Mouse (Mus musculus) testis, postnatal 10 days (tissue): ENCODE results near the gene Magt1.
"Not testable (repeated sequence)": the region's sequence is repeated elsewhere in the genome, so short reads cannot be mapped to it uniquely, and the experiment has no call there.

Source experiments
- DNase-seq: peaks from one replicate; pipeline ENCODE4 v3.0.0; 2021; ENCODE audit warnings: low spot score

The Magt1 gene

DNA sequence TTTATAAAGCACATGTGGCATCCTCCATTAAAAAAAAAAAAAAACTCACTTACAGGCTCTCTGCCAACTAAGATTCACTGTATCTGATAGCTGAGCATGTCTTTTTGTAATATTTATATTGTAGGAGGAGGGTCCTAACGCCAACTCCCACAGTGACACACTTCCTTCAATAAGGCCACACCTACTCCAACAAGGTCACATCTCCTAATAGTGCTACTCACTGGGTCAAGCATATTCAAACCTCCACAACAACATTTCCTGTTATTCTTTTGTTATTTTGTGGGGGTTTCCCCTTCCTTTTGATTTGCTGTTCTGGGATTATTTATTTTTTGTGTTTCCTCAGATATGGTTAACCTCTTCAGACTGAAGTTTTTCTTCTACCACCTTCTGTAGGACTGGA lies 65.3 kb downstream of the Magt1 start:
- no peak for DNase-seq

DNA sequence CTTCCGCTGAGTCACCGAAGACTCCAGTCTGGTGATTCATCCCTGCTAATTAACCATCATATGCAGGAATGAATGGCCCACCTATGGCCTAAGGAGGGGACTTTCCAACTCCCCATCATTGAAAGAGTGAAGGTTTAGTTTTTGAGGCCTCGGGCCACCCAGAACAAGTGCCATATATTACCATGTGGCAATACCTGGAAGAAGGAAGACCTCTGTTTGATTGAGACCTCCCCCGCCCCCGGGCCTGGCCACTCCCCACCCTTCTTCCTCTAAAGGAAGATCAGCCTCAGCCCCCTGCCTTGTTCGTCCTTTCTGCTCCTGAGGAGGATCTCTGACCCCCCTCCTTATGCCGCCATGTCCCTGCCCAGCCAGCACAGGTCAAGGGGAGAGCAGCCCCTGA lies 72.5 kb downstream of the Magt1 start:
- DNase-seq, result no peak

DNA sequence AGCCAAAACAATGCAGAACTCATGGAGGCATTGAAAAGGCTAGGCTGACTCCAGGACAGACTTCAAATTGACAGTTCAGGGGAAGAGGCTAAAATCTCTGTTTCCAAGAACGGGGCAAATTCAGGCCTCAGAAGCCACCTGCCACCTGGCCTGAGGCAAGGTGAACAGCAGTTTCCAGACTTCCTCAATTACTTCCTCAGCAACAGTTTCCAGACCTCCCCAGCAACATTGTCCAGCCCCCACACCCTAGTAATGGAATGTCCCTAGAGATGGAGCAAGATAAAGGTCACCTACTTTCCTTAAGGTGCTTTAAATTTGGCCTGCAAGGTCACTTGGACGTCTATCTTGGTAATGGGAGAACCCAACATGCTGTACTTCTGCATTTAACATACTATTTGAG lies 74.0 kb downstream of the Magt1 start:
- no peak for DNase-seq

DNA sequence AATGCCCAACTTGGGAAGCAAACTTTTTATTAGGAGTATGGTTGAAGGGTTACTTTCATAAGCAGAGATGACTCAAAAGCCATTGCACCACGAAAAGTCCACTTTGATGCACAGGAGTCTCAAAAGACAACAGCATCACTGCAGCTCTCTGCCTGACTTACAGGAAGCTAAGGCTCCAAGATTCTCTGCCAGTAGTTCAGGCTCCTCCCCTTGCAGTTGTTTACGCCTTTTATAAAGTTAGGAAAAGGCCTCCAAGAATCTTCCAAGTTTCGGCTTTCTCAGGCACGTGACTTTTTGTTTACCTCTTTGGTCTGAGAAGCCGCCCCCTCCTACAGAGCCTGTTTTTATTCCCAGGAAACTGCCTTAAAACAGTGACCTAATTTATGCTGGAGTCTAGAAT lies 77.4 kb downstream of the Magt1 start:
- no peak for DNase-seq

DNA sequence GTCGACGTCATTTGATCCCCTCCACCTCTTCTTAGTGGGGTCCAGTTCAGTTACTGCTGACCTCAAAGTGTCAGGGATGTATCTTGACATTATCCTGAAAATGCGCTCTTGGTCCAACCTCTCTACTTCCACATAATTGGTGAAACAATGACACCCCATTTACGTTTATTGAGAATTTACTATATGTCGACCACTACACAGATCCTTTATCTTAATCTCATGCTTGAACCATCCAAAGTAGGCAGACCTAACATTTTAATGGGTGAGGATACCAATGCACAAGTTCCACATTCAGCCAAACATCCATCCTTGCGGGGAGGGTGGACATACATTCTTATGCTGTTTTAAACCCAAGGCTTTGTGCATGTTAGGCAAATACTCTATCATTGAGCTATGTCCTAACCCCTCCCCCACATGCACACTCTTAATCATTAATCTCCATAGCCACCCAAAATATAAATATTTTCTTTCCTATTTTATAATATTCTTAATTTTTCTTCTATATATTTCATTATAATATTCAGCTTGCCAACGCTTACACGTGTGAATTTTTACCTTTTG lies 82.1 kb downstream of the Magt1 start:
- no peak for DNase-seq

DNA sequence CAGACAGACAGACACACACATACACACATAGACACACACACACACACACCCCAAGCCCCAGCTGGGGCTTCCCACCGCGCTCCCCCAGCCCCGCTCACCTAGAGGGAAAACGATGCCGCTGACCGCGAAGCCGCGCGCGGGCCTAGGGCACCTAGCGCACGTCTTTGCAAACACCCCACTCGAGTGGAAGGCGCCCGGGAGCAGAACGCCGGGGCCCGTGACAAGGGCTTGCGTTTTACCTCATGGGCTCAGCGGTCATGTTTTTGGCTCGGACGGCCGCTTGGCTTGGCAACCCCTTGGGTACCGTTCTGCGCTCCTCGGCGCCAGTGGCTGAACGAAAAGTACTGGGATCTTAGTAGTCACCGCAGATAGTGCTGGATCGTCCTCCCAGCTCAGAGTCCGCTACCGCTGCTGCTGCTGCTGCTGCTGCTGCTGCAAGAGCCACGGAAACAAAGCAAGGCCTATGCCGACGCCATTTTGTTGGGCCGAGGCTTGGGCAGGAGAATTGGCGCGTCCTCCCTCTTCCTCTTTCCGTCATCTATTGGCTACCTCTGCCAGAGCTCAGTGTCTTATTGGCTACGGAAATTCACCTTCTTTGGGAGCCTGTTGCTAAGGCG lies 82.7 kb downstream of the Magt1 start, which contains the start of gene Atrx:
Gene Atrx, minus strand, starts transcription at position 543 of the 617 bp plus-strand sequence.
- peak; percentile 66 for DNase-seq

DNA sequence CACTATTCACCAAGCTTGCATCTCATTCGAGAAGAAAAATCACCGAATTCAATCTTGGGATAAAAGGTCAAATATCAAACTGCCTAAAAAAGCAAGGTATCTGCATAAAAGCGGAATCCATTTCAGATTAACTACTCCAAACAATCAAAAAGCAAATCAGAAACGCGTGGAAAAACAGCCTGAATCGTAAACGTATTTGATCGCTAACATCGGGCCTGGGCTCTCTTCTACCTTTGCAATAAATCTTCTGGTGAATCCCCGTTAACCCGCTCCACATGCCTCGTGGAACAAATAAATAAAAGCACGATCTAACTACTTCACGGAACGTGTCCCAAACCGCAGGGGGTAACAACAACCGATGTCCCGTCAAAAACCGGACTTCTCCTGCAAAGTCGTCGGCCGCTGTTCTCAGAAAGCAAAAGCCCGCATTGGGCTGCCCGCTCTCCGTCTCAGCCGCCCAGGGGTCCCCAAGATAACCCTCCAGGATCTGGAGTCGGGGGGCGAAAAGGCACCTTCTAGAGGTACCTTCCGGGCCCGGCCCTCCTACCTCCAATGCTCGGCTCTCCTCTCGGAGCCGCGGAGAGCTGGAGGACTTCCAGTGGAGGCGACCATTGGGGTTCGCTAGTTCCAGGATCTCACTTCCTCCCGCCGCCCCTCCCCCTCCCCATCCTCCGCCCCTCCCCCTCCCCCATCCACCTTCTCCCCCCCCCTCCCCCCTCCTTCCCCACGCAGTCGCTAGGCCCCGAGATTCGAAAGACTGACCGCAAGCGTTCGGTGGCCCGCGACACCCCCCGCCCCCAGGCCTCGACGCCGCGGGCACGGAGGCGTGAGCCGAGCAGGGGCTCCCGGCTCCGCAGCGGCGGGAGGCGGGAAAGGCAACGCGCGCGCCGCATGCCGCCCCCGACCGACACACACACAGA lies 83.5 kb downstream of the Magt1 start:
- DNase-seq, result peak; percentile 60

DNA sequence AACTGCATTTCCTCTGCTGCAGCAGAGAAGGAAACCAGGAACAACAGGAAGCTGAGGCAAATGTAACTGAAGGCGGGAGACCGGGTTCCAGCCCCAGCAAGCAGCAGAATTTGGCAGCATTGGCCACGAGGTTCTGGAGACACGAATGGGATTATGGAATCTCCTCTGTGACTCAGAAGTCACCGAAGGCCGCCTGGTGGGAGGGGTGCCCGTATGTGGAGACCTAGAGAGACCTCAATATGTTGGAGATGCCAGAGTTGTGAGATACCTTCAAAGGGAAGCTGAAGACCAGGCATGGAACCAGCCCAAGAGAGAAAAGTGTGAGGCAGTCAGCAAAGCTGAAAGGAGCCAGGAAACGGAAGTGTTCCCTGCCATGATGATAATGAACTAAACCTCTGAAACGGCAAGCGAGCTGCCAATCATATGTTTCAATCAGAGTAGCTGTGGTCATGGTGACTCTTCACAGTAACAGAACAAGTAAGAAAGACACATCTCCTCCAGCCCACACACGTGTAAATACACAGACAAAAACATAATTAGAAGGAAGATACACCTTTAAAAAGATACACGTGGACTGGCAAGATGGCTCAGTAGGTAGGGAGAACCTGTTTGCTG lies 85.5 kb downstream of the Magt1 start:
- DNase-seq, result no peak

DNA sequence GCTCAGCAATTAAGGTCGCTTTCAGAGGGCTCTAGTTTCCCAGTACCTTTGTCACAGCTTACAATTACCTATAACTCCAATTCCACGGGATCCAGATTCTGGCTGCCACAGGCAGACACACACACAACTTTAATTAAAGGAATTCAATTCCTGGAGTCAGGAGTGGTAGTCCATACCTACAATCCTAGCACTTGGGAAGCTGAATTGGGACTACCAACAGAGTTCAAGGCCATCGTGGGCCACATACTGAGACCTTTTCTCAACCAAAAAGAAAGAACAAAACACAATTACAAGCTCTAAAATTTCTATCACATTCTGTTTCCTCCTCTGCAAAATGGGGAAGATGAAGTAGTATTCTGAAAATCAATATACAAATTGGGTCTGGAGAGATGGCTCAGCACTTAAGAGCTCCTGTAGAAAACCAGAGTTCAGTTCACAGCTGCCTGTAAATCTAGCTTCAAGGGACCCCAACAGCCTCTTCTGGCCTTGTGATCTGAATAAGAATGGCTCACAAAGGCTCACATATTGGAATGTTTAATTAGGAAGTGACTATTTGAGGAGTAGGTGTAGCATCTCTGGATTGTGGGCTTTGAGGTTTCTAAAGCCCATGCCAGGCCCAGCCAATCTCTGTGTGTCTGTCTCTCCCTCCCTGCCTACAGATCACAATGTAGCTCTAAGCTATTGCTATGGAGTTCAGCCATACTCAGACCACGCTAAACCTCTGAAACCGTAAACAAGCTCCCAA lies 87.2 kb downstream of the Magt1 start:
- DNase-seq, result no peak

DNA sequence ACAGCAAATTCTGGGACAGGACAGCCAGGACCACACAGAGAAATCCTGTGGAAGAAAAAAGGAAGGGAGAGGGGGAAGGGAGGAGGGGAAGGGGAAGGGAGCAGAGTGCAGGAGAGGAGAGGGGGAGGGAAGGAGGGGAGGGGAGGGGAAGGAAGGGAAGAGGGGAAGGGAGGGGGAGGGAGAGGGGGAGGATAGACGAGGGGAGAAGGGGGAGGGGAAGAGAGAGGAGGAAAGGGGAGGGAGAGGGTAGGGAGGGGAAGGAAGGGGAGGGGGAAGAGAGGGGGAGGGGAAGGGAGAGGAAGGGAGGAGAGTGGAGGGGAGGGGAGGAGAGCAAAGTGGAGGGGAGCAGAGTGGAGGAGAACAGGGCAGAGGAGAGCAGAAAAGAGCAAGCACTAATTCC lies 87.8 kb downstream of the Magt1 start:
- DNase-seq, result no peak

DNA sequence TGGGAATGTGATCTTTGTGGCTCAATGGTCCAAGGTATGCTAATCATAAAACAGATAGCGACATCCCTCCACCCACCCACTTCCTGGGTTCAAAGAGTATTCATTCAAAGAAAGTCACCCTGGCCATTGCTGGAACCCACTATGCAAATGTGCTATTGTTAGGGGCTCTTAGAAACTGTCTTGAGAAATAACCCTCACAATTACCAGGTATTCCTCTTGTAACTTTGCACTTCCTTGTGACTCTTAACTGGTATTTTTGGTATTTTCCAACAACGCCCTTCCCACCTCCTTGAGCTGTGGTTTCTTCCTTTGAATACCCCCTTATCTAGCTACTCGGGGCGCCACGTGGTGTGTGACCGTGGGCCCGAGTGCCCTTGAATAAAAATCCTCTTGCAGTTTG lies 88.7 kb downstream of the Magt1 start:
- DNase-seq, result not testable (repeated sequence)

DNA sequence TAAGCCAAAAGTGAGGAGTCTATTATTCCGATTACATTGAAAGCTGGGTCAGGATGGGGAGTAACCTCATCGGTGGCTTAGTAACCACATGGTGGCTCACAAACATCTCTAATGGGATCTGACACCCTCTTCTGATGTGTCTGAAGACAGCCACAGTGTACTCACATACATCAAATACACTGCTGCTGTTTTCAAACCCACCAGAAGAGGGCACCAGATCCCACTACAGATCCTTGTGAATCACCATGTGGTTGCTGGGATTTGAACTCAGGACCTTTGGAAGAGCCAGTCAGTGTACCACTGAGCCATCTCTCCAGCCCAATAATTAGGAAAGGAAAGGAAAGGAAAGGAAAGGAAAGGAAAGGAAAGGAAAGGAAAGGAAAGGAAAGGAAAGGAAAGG lies 90.3 kb downstream of the Magt1 start:
- peak; percentile 39 for DNase-seq
